Mouse (Mus musculus): ENCODE measurements at regions not wholly inside any gene's neighbourhood (a gene's known extent, or its start where the extent isn't known, plus 50 kb on each side); places are given as distances from the start of the nearest gene placed in this dataset.

DNA sequence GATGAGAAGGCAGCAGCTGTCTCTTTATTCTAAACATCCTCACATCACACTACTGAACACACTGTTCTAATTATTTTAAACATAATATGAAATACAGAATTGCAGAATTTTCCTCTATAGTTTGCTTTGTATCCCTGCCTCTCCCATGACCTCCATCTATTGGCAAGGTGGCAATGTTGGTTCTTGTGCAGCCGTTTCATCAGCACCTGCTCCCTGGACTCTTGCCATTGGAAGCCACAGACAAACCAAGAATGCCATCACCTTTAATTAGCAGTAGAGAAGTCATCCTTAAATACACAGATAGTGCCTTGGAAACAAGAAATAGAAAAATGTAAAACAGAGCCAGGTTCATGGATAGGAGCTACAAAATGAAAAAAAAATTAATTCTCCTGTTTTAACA, 413.0 kb upstream of the 4930452B06Rik start:
- TF ChIP-seq GATA1 (IDR thresholded peaks at IDR 0.05; ENCODE audit: borderline replicate concordance, low read length) = no peak
- TF ChIP-seq FLI1 (IDR thresholded peaks at IDR 0.05; ENCODE audit: low read length) = no peak
